Mouse (Mus musculus) lung, postnatal 10 days (tissue): ENCODE measurements at regions not wholly inside any gene's neighbourhood (a gene's known extent, or its start where the extent isn't known, plus 50 kb on each side); places are given as distances from the start of the nearest gene placed in this dataset.
"Not testable (repeated sequence)": the region's sequence is repeated elsewhere in the genome, so short reads cannot be mapped to it uniquely, and the experiment has no call there.

Experiments
- DNase-seq: peaks from one replicate; pipeline ENCODE4 v3.0.0; 2021

GRCm38 (mm10) chrX:19341231-19342007 is 139.7 kb downstream of the Tex13c3 start:
- DNase-seq, result not testable (repeated sequence)

GRCm38 (mm10) chrX:19313286-19313685 is 167.8 kb downstream of the Tex13c3 start:
- DNase-seq, result no peak

- DNase-seq, result no peak
Measured at GRCm38 (mm10) chrX:19311809-19312559, 169.1 kb downstream of the Tex13c3 start.

GRCm38 (mm10) chrX:19311377-19311776 is 169.7 kb downstream of the Tex13c3 start:
- no peak for DNase-seq

GRCm38 (mm10) chrX:19288171-19288570 is 192.9 kb downstream of the Tex13c3 start:
- no peak for DNase-seq

GRCm38 (mm10) chrX:19286431-19286830 is 194.7 kb downstream of the Tex13c3 start:
- DNase-seq, result no peak

GRCm38 (mm10) chrX:19285773-19286172 is 195.3 kb downstream of the Tex13c3 start:
- no peak for DNase-seq

- DNase-seq, result no peak
Measured at GRCm38 (mm10) chrX:19283078-19283477, 198.0 kb downstream of the Tex13c3 start.

- no peak for DNase-seq
Measured at GRCm38 (mm10) chrX:19264237-19264636, 216.9 kb downstream of the Tex13c3 start.

GRCm38 (mm10) chrX:19246777-19247619 is 234.1 kb downstream of the Tex13c3 start:
- no peak for DNase-seq

- DNase-seq, result peak; percentile 32
Measured at GRCm38 (mm10) chrX:19237738-19238261, 243.3 kb downstream of the Tex13c3 start.

- peak; percentile 5 for DNase-seq
Measured at GRCm38 (mm10) chrX:19237048-19237737, 243.9 kb downstream of the Tex13c3 start.

GRCm38 (mm10) chrX:19235449-19235848 is 245.7 kb downstream of the Tex13c3 start:
- no peak for DNase-seq

- DNase-seq, result no peak
Measured at GRCm38 (mm10) chrX:19231823-19232222, 249.3 kb downstream of the Tex13c3 start.

- DNase-seq, result no peak
Measured at GRCm38 (mm10) chrX:19223336-19223735, 257.8 kb downstream of the Tex13c3 start.

GRCm38 (mm10) chrX:19220785-19221496 is 260.2 kb downstream of the Tex13c3 start:
- no peak for DNase-seq

GRCm38 (mm10) chrX:19219727-19220126 is 261.4 kb downstream of the Tex13c3 start:
- no peak for DNase-seq

- no peak for DNase-seq
Measured at GRCm38 (mm10) chrX:19219301-19219700, 261.8 kb downstream of the Tex13c3 start.

- DNase-seq, result peak; percentile 4
Measured at GRCm38 (mm10) chrX:19206420-19206819, 274.7 kb downstream of the Tex13c3 start.

GRCm38 (mm10) chrX:19202542-19202941 is 278.6 kb downstream of the Tex13c3 start:
- DNase-seq, result no peak

GRCm38 (mm10) chrX:19201383-19201782 is 279.7 kb downstream of the Tex13c3 start:
- DNase-seq, result no peak

- no peak for DNase-seq
Measured at GRCm38 (mm10) chrX:19199531-19199930, 281.6 kb downstream of the Tex13c3 start.
